Mouse (Mus musculus): ENCODE data around the gene Hmgcs2.
A peak's percentile ranks its signal among the peaks of the same experiment; 100 is the strongest.

The Hmgcs2 gene

GRCm38 (mm10) chr3:98280204-98280932, at the start of gene Hmgcs2:
Gene Hmgcs2, plus strand, starts transcription at chr3:98280435.
- peak; percentile 33 for DNase-seq

DNA sequence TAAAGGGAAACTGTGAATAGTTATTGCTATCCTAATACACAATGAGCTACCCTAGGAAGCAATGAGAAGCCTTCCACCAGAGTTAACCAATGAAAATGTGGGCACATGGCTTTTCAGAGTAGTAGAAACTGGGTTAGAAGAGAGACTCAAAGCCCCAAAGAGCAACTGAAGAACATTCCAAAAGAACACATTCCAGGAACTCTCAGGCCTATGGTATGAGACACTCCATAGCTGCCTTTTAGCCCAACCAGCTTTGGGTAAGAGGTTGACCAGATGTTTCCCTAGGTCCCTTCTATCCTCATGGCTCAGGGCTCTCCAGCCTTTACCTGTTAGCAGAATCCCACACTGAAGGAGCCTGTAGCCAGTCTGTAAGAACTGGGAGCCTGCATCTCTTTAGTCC, 46.7 kb upstream of the Hmgcs2 start:
- DNase-seq: no peak

- DNase-seq: no peak
These were observed 44.0 kb upstream of the Hmgcs2 start for GRCm38 (mm10) chr3:98236266-98236665.

- no peak for DNase-seq
These were observed 43.0 kb upstream of the Hmgcs2 start for GRCm38 (mm10) chr3:98237240-98237639.

GRCm38 (mm10) chr3:98238150-98238549, 42.1 kb upstream of the Hmgcs2 start:
- DNase-seq: no peak

GRCm38 (mm10) chr3:98242051-98242450, 38.2 kb upstream of the Hmgcs2 start:
- DNase-seq: no peak

DNA sequence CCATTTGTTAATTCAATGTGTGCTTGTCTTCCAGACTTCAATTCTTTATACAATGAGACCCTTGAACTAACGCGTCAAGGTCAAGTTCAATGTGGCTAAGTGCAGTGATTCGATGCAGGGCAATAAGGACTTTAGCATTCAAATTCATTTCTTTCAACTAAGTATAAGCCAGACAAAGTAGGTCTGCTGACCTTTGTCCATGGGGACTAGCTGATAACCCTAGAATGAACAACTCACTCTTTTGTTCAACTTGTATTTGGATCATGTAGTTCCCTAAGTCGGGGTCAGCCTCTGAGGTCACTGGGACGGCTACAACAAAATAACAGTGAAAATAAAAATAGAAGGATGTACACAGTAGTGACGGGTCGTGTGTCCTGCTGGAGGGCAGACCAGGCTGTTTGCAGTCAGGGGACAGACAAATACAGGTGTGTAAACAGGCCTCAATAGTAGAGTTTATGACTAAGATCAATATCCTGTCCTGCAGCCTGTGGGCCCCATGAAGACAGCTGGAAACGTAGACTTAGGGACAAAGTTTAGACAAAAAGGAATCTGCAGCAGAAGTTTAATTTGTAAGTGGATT, 37.7 kb upstream of the Hmgcs2 start:
- DNase-seq: no peak

- no peak for DNase-seq
These were observed 34.3 kb upstream of the Hmgcs2 start for GRCm38 (mm10) chr3:98245892-98246291.

GRCm38 (mm10) chr3:98246985-98247751, 33.1 kb upstream of the Hmgcs2 start:
- DNase-seq: peak; percentile 37

DNA sequence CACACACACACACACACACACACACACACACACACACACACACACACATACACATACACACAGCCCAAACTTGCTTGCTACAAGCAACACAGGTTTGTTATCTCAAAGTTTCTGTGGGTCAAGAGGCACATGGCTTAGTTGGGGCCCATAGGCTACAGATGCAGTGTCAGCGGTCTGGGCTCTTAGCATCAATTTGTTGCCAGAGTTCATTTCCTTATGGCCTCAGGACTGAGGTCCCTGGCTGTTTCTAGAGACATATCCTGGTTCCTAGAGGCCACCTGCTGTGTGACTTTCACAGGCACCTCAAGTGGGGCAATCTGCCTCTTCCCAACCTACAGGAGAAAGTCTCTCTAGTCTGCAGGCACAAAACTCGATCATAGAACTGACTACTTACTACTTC, 30.9 kb upstream of the Hmgcs2 start:
- no peak for DNase-seq

GRCm38 (mm10) chr3:98249833-98250448, 30.3 kb upstream of the Hmgcs2 start:
- DNase-seq: no peak

GRCm38 (mm10) chr3:98254059-98254458, 26.2 kb upstream of the Hmgcs2 start:
- DNase-seq: no peak

DNA sequence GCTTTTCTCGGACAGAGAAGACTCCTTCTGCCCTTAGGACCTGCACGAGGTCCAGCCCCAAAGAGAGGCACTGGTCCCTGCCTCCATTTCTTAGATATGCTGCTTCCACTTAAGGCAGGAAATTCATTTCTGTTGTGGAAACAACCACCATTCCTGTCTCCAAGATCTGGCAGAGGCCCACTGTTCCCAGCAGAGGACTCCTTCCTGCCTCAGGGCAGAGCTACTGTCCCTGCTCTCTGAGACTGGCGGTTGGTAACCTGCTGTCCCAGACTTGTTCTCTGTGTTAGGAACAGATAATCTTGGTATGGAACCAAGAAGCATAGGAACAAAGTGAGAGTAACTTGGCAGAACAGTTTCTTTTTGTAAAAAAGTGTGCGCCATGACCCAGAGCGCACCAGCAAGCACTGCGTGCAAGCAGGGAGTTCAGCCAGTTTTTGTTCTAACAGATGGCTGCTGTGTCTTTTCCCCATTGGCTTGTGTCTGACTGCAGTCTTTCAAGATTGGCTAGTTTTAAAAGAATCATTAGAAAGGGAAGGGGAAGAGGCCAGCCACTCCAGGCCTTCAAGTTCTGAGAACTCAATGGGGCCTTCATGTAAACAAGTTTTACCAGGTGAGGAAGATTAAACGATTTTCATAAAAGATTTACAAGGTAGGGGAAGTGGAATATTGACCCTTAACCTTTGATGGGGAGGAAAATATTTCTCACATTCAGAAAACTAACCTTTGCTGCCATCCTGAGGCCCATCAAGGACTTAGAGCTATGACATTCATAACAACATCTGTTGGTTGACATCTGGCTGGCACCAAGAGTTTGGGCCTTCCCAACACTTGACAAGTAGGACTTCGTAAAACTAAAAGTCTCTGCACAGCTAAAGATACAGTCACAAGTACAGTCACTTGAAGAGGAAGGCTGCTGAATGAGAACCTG, 25.3 kb upstream of the Hmgcs2 start:
- no peak for DNase-seq

- no peak for DNase-seq
These were observed 21.5 kb upstream of the Hmgcs2 start for GRCm38 (mm10) chr3:98258723-98259122.

DNA sequence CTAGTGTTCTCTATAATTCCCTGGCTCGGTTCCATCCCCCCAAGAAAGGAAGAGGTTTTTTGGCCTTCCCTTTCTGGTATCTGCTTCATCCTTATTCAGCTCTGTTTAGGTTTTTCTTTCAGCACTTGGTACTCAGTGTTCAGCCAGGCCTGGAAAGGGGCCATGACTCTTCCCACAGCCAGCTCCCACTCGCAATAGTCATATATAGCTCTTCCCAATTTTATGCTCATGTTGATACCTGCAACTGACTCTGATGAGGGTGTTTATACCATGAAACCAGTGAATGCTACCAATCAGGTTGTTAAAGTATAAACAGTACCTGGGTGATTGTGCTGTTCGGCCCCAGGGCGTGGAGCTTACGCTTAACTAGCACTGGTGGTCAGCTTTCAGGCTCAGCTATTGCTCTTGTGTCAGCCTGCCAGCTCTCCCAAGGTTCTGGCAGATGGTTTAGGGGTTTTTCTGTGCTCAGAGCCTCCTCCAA, 20.9 kb upstream of the Hmgcs2 start:
- DNase-seq: no peak

- no peak for DNase-seq
These were observed 19.7 kb upstream of the Hmgcs2 start for GRCm38 (mm10) chr3:98260534-98260933.

GRCm38 (mm10) chr3:98261415-98261814, 18.8 kb upstream of the Hmgcs2 start:
- DNase-seq: no peak

DNA sequence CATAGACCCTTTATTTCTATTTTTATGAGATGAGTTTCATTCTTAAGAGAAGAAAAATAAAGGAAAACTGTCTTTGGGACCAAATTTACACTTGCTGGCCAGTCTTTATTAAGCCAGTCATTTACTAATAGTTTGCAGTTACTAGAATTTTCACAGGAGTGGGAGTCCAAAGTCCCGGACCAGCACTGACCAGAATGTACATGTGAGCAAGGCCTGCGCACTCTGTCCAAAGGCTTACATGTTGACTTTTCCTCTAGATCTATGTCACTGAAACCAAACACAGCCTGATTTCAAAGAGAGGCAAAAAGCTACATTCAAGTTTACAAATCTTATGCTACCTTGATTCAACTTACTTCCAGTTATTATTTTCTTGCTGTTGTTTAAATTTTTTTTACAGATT, 18.1 kb upstream of the Hmgcs2 start:
- no peak for DNase-seq

GRCm38 (mm10) chr3:98267249-98267651, 13.0 kb upstream of the Hmgcs2 start:
- peak; percentile 25 for DNase-seq

GRCm38 (mm10) chr3:98273623-98274398, 6.4 kb upstream of the Hmgcs2 start:
- peak; percentile 8 for DNase-seq

GRCm38 (mm10) chr3:98279682-98280081, 553 bp upstream of the Hmgcs2 start:
- DNase-seq: no peak

All from embryo, embryonic 11 days (tissue).